ENCODE assay signal across 8 mouse cellular contexts in genomic region chr16:91724247-91724646, GRCm38 (mm10). TPM values are rescaled to one million over a fixed set of nuclear protein-coding genes. Genes with fewer than 3 reads are reported as not detected.
DNase-seq lines count a peak whose midpoint lies in the region; ATAC-seq and TF ChIP-seq lines count a peak whose summit lies in the region.

No protein-coding gene starts in this region.

- no peaks in the 10 kb centered on the region for H3K27me3 ChIP-seq in G1E (ENCODE audit: insufficient read depth, low read length)
- H3K27me3 ChIP-seq in liver, embryonic 14.5 days (ENCODE audit: control insufficient read depth, insufficient read depth, low read length), result peaks cover under 1% of the 10 kb centered on the region; the same call in 1 of the 2 replicates

- no peaks in the 10 kb centered on the region for H3K9me3 ChIP-seq in G1E (replicated peaks)
- H3K9me3 ChIP-seq in liver, embryonic 14.5 days (ENCODE audit: control insufficient read depth, low read length), result no peaks in the 10 kb centered on the region

- DNase-seq in left cerebral cortex, adult 2 months (ENCODE audit: extremely low spot score in 1 of 2, low spot score in 2 of 2), result peak in 1 of 2 experiments; percentile 41
- no peak for DNase-seq in left cerebral cortex, postnatal 36 days (ENCODE audit: low spot score in 2 of 2)
- DNase-seq in G1E (ENCODE audit: low spot score), result no peak
- DNase-seq in gastrocnemius, adult 8-10 months (ENCODE audit: low spot score in 2 of 2), result peak; percentile 48 to 49
- DNase-seq in liver, embryonic 14.5 days (ENCODE audit: low read depth in 3 of 3, low spot score in 3 of 3), result peak in 1 of 3 experiments; percentile 23
- peak; percentile 41 to 61 for DNase-seq in spleen, postnatal 14 days (ENCODE audit: low spot score in 2 of 2)

- peaks cover 72% of the 10 kb centered on the region for H3K36me3 ChIP-seq in G1E (replicated peaks)
- H3K36me3 ChIP-seq in liver, embryonic 14.5 days (replicated peaks; ENCODE audit: control insufficient read depth, insufficient read depth, low read depth), result no peaks in the 10 kb centered on the region; the same call in 1 of the 2 replicates

- ATAC-seq in G1E (ENCODE audit: extremely low read depth, insufficient number of reproducible peaks, low FRiP score, poor library complexity, severe bottlenecking), result no peak
- no peak for ATAC-seq in liver, embryonic 14.5 days (ENCODE audit: insufficient read depth)
- ATAC-seq in frontal cortex, adult (ENCODE audit: low TSS enrichment), result no peak

- no peak overlapping the region for H3K4me3 ChIP-seq in left cerebral cortex, adult 2 months
- H3K4me3 ChIP-seq in G1E (ENCODE audit: low read depth, low read length), result no peak overlapping the region
- no peak overlapping the region for H3K4me3 ChIP-seq in bone marrow macrophage, adult 2 months (ENCODE audit: insufficient read depth, low read length)
- no peak overlapping the region for H3K4me3 ChIP-seq in liver, embryonic 14.5 days (ENCODE audit: insufficient read depth in 1 of 2, low read depth in 2 of 2, low read length in 2 of 2)

- peaks cover 59% of the 10 kb centered on the region for H3K4me1 ChIP-seq in G1E (ENCODE audit: insufficient read depth, low read depth, low read length)
- H3K4me1 ChIP-seq in bone marrow macrophage, adult 2 months (ENCODE audit: control insufficient read depth, insufficient read depth, low read length), result peaks cover 15% of the 10 kb centered on the region
- peaks cover 9 to 11% of the 10 kb centered on the region in 2 experiments for H3K4me1 ChIP-seq in liver, embryonic 14.5 days (replicated peaks; ENCODE audit: control insufficient read depth in 2 of 2, insufficient read depth in 2 of 2, low read length in 1 of 2)

- 39% methylated on average over 3 of the region's 3 CpGs for WGBS in liver, embryonic 14.5 days (ENCODE audit: insufficient replicate concordance)

- intact Hi-C loops in left cerebral cortex, adult 2 months (cut with DNase I), result loop anchor here (10.0 kb wide), 1 partner anchor 581 kb away; the partner anchor contains the start of gene Smim11
- intact Hi-C loops in left cerebral cortex, postnatal 36 days (cut with DNase I), result no loop called here

- TF ChIP-seq POLR2A in bone marrow macrophage, adult 2 months (IDR thresholded peaks at IDR 0.05; ENCODE audit: borderline replicate concordance, low read depth, low read length), result no peak

- no peak overlapping the region for H3K27ac ChIP-seq in left cerebral cortex, adult 2 months
- H3K27ac ChIP-seq in bone marrow macrophage, adult 2 months (ENCODE audit: insufficient read depth, low read depth, low read length), result no peak overlapping the region
- H3K27ac ChIP-seq in liver, embryonic 14.5 days, result no peak overlapping the region

- H3K9ac ChIP-seq in liver, embryonic 14.5 days (replicated peaks), result no peak overlapping the region

- H3K4me2 ChIP-seq in liver, embryonic 14.5 days (ENCODE audit: low read depth), result no peak overlapping the region

- TF ChIP-seq CTCF in left cerebral cortex, adult 2 months (IDR thresholded peaks at IDR 0.05), result peak; percentile 75
- TF ChIP-seq CTCF in G1E (IDR thresholded peaks at IDR 0.05; ENCODE audit: low read depth, low read length), result peak; percentile 50; the same call in 1 of the 2 replicates
- peak; percentile 19; the same call in 1 of the 2 replicates for TF ChIP-seq CTCF in bone marrow macrophage, adult 2 months (IDR thresholded peaks at IDR 0.05; ENCODE audit: low read depth, low read length)
- TF ChIP-seq CTCF in liver, embryonic 14.5 days (IDR thresholded peaks at IDR 0.05; ENCODE audit: low read depth), result peak; percentile 89

- TF ChIP-seq EP300 in liver, embryonic 14.5 days (IDR thresholded peaks at IDR 0.05; ENCODE audit: low read depth), result no peak

RNA-seq across cellular contexts. Expression of gene Cryzl1, which starts 4.5 kb away (rescaled TPM):
- total RNA-seq in left cerebral cortex, adult 2 months (2021), result 100 to 1,000 TPM; 107 to 108 TPM
- total RNA-seq in left cerebral cortex, postnatal 36 days (2021), result 100 to 1,000 TPM in 1 of 2 experiments, 10 to 100 TPM in 1; 95.0 to 105 TPM
- total RNA-seq in G1E (2014; fragmentation: Nextera tagmentation), result 148 and 165 TPM in 2 replicates
- 171 and 188 TPM in 2 replicates for total RNA-seq in G1E (2017)
- polyA plus RNA-seq in G1E (2012), result 3.5 and 5.1 TPM in 2 replicates
- polyA plus RNA-seq in bone marrow macrophage, adult 2 months (2012; ENCODE audit: insufficient read depth, insufficient read length, missing spikeins), result 55.0 and 61.5 TPM in 2 replicates
- 10 to 100 TPM; 13.2 to 19.2 (median 15.8) TPM for total RNA-seq in gastrocnemius, adult 8-10 months (2022)
- polyA plus RNA-seq in liver, embryonic 14.5 days (2012; rRNA removed), result 12.1 and 17.9 TPM in 2 replicates
- polyA plus RNA-seq in liver, embryonic 14.5 days (2014; fragmentation: Nextera tagmentation; extraction: Ambion mirVana), result 29.7 and 32.3 TPM in 2 replicates

RNA-seq across cellular contexts. Expression of gene Itsn1, which starts 4.8 kb away (rescaled TPM):
- total RNA-seq in left cerebral cortex, adult 2 months (2021), result 100 to 1,000 TPM; 133 to 156 TPM
- 100 to 1,000 TPM; 126 to 146 TPM for total RNA-seq in left cerebral cortex, postnatal 36 days (2021)
- total RNA-seq in G1E (2014; fragmentation: Nextera tagmentation), result 34.7 and 64.8 TPM in 2 replicates
- 30.1 and 32.6 TPM in 2 replicates for total RNA-seq in G1E (2017)
- polyA plus RNA-seq in G1E (2012), result 19.9 and 20.8 TPM in 2 replicates
- 110 and 130 TPM in 2 replicates for polyA plus RNA-seq in bone marrow macrophage, adult 2 months (2012; ENCODE audit: insufficient read depth, insufficient read length, missing spikeins)
- 10 to 100 TPM; 64.0 to 77.0 (median 70.7) TPM for total RNA-seq in gastrocnemius, adult 8-10 months (2022)
- polyA plus RNA-seq in liver, embryonic 14.5 days (2012; rRNA removed), result 46.8 and 54.4 TPM in 2 replicates
- polyA plus RNA-seq in liver, embryonic 14.5 days (2014; fragmentation: Nextera tagmentation; extraction: Ambion mirVana), result 30.6 and 31.4 TPM in 2 replicates

RNA-seq across cellular contexts. Expression of gene Donson, which starts 35.7 kb away (rescaled TPM):
- 10 to 100 TPM; 23.8 to 28.9 TPM for total RNA-seq in left cerebral cortex, adult 2 months (2021)
- total RNA-seq in left cerebral cortex, postnatal 36 days (2021), result 10 to 100 TPM; 23.3 to 26.3 TPM
- total RNA-seq in G1E (2014; fragmentation: Nextera tagmentation) (42.7 and 80.4 TPM in 2 replicates), G1E (2017) (37.6 and 38.1 TPM in 2 replicates)
- 18.9 and 20.3 TPM in 2 replicates for polyA plus RNA-seq in G1E (2012)
- polyA plus RNA-seq in bone marrow macrophage, adult 2 months (2012; ENCODE audit: insufficient read depth, insufficient read length, missing spikeins), result 12.2 and 14.5 TPM in 2 replicates
- total RNA-seq in gastrocnemius, adult 8-10 months (2022), result 1 to 10 TPM in 1 of 4 experiments, under 1 TPM in 3; 0.49 to 1.0 (median 0.60) TPM
- 13.8 and 26.2 TPM in 2 replicates for polyA plus RNA-seq in liver, embryonic 14.5 days (2012; rRNA removed)
- polyA plus RNA-seq in liver, embryonic 14.5 days (2014; fragmentation: Nextera tagmentation; extraction: Ambion mirVana), result 32.0 and 32.8 TPM in 2 replicates

Comparison
In these comparisons a context has a peak if more than half of its experiments do, and no peak if none do; other contexts are left out.
1. DNase-seq: peak in gastrocnemius, adult 8-10 months (2 of 2) and spleen, postnatal 14 days (2 of 2); none in left cerebral cortex, postnatal 36 days (0 of 2) and G1E (single experiment).
2. CTCF ChIP-seq: peak in every context shown above with its lines; median percentile 89 in liver, embryonic 14.5 days; 75 in left cerebral cortex, adult 2 months; 50 in G1E; 19 in bone marrow macrophage, adult 2 months.
3. RNA of gene Cryzl1, which starts 4.5 kb away (total RNA-seq): 148 to 188 TPM in G1E, 107 to 108 TPM in left cerebral cortex, adult 2 months and 95.0 to 105 TPM in left cerebral cortex, postnatal 36 days; 13.2 to 19.2 TPM in gastrocnemius, adult 8-10 months; every median in the first group is over 4 times any median in the second.
4. RNA of gene Donson, which starts 35.7 kb away (total RNA-seq): 37.6 to 80.4 TPM in G1E, 23.8 to 28.9 TPM in left cerebral cortex, adult 2 months and 23.3 to 26.3 TPM in left cerebral cortex, postnatal 36 days; 0.49 to 1.0 TPM in gastrocnemius, adult 8-10 months; every median in the first group is over 10 times any median in the second.